Mouse (Mus musculus): ENCODE measurements around the gene Olfr373. TPM values are rescaled to one million over a fixed set of nuclear protein-coding genes. Genes with fewer than 3 reads are reported as not detected.

Gene Olfr373
- polyA plus RNA-seq, 1 experiment from 2014 or later = not detected

DNA sequence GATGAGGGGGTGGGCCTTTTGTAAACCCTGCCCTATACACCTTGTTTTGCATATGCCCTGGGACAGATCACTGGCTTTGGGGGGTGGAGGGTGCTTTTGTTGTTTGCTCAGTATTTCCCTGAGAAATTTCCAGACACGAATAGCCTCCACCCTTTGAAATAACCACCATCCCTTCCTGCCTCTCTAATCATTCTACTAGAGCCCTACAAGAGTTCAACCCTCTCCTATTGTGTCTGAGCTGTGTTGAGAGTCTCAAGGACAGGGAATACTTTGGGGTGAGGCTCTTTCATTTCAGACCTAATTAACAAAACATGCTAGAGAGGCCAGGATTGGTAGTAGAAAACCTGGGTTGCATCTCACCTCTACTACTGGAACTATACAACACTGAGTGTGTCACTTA is 66.1 kb downstream of the Olfr373 start:
- Histone ChIP-seq H3K36me3 (peaks cover 89% of the 10 kb centered on the region), H3K4me2 (replicated peaks) (no peak overlapping the region)

DNA sequence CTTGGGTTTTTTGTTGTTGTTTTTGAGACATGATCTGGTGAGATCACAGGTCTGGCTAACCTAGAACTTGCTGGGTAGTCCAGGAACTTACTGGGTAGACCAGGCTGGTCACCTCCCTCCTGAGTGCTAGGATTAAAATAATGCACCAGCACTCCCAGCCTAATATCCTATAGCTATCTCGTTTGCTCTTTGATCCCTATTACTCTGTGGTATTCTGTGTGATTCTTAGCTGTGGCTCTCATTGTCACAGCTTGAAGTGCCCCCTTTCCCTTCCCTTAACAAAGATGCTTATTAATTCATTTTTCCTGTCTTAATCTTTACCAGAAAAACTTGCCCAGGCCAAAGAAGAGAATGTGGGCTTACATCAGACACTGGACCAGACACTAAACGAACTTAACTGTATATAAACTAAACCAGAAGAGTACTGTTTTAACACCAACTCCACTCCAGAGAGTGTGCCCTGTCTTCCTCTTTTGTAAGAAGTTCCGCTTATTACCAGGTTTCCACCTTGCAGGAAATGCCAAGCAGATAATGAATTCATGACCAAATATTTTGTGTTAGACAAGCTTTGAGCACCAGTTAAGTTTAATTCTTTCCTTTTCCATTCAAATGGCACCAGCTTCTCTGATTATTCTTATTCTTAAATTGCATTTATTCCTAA is 68.6 kb downstream of the Olfr373 start:
- Histone ChIP-seq H3K9ac (no peak overlapping the region), H3K27me3 (no peaks in the 10 kb centered on the region), H3K27ac (no peak overlapping the region), H3K36me3 (peaks cover 70% of the 10 kb centered on the region), H3K4me1 (no peaks in the 10 kb centered on the region), H3K4me2 (replicated peaks) (no peak overlapping the region), H3K4me3 (no peak overlapping the region), H3K9me3 (no peaks in the 10 kb centered on the region)
- 86% methylated on average over 3 of the region's 3 CpGs for WGBS
- no peak for ATAC-seq (ENCODE audit: insufficient number of reproducible peaks, insufficient read depth, low FRiP score, low TSS enrichment)

More for the DNA sequence above, 66.1 kb downstream of the Olfr373 start:
- no peaks in the 10 kb centered on the region for H3K27me3 ChIP-seq
- 73% methylated on average over 1 of the region's 1 CpGs for WGBS
- no peak overlapping the region for H3K9ac ChIP-seq
- no peaks in the 10 kb centered on the region for H3K9me3 ChIP-seq
- ATAC-seq (ENCODE audit: insufficient number of reproducible peaks, insufficient read depth, low FRiP score, low TSS enrichment) = no peak
- no peak overlapping the region for H3K4me3 ChIP-seq
- no peak overlapping the region for H3K27ac ChIP-seq
- H3K4me1 ChIP-seq = no peaks in the 10 kb centered on the region

Other genes starting within 250 kb of the Olfr373 start
- 8.1 and 8.5 TPM in 2 replicates for gene Zfp709, start 201.2 kb upstream of the Olfr373 start, polyA plus RNA-seq (2016; fragmentation: Nextera tagmentation; extraction: Ambion mirVana)
- 10.7 and 11.4 TPM in 2 replicates for gene Zfp882, start 174.6 kb upstream of the Olfr373 start, polyA plus RNA-seq (2016; fragmentation: Nextera tagmentation; extraction: Ambion mirVana)
- gene Zfp617, start 174.5 kb upstream of the Olfr373 start, polyA plus RNA-seq (2016; fragmentation: Nextera tagmentation; extraction: Ambion mirVana) = 30.5 and 31.9 TPM in 2 replicates
- 20.7 and 24.4 TPM in 2 replicates for gene Zfp961, start 132.1 kb upstream of the Olfr373 start, polyA plus RNA-seq (2016; fragmentation: Nextera tagmentation; extraction: Ambion mirVana)
- gene Cyp4f18, start 73.6 kb upstream of the Olfr373 start, polyA plus RNA-seq (2016; fragmentation: Nextera tagmentation; extraction: Ambion mirVana) = 1.0 and 1.2 TPM in 2 replicates
- gene Olfr372, start 42.0 kb upstream of the Olfr373 start, polyA plus RNA-seq (2016; fragmentation: Nextera tagmentation; extraction: Ambion mirVana) = not detected in 2 replicates
- 0.03 and 0.08 TPM in 2 replicates for gene Olfr374, start 23.9 kb downstream of the Olfr373 start, polyA plus RNA-seq (2016; fragmentation: Nextera tagmentation; extraction: Ambion mirVana)
- 627 and 659 TPM in 2 replicates for gene Tpm4, start 51.8 kb downstream of the Olfr373 start, polyA plus RNA-seq (2016; fragmentation: Nextera tagmentation; extraction: Ambion mirVana)
- 120 and 123 TPM in 2 replicates for gene Rab8a, start 78.0 kb downstream of the Olfr373 start, polyA plus RNA-seq (2016; fragmentation: Nextera tagmentation; extraction: Ambion mirVana)
- not detected in 2 replicates for gene Hsh2d, start 106.5 kb downstream of the Olfr373 start, polyA plus RNA-seq (2016; fragmentation: Nextera tagmentation; extraction: Ambion mirVana)
- not detected in 2 replicates for gene Cib3, start 129.7 kb downstream of the Olfr373 start, polyA plus RNA-seq (2016; fragmentation: Nextera tagmentation; extraction: Ambion mirVana)
- gene Gm11034, start 130.5 kb downstream of the Olfr373 start, polyA plus RNA-seq (2016; fragmentation: Nextera tagmentation; extraction: Ambion mirVana) = not detected in 2 replicates
- 73.3 and 77.0 TPM in 2 replicates for gene Fam32a, start 136.6 kb downstream of the Olfr373 start, polyA plus RNA-seq (2016; fragmentation: Nextera tagmentation; extraction: Ambion mirVana)
- gene Ap1m1, start 156.8 kb downstream of the Olfr373 start, polyA plus RNA-seq (2016; fragmentation: Nextera tagmentation; extraction: Ambion mirVana) = 135 TPM in 2 replicates
- 24.1 and 29.1 TPM in 2 replicates for gene Gm10282, start 222.1 kb downstream of the Olfr373 start, polyA plus RNA-seq (2016; fragmentation: Nextera tagmentation; extraction: Ambion mirVana)
- 7.0 and 9.3 TPM in 2 replicates for gene Klf2, start 235.9 kb downstream of the Olfr373 start, polyA plus RNA-seq (2016; fragmentation: Nextera tagmentation; extraction: Ambion mirVana)